Mouse (Mus musculus): ENCODE measurements around the gene Mpeg1. TPM values are rescaled to one million over a fixed set of nuclear protein-coding genes. Genes with fewer than 3 reads are reported as not detected.

Gene Mpeg1
- polyA plus RNA-seq, 1 experiment from 2014 or later: 0.17 TPM

- Histone ChIP-seq H3K4me1 (no peaks in the 10 kb centered on the region; the same call in 1 of the 2 replicates), H3K36me3 (replicated peaks) (peaks cover 82% of the 10 kb centered on the region), H3K9me3 (no peaks in the 10 kb centered on the region), H3K27ac (replicated peaks) (no peak overlapping the region), H3K27me3 (replicated peaks; ENCODE audit: low read depth, poor library complexity, severe bottlenecking) (no peaks in the 10 kb centered on the region), H3K4me3 (no peak overlapping the region)
- WGBS: 76% methylated on average over 3 of the region's 3 CpGs
- DNase-seq (ENCODE audit: low spot score): no peak
Observed at GRCm38 (mm10) chr19:12471866-12472265, 11.3 kb downstream of the Mpeg1 start.

- Histone ChIP-seq H3K36me3 (replicated peaks) (peaks cover 83% of the 10 kb centered on the region), H3K9me3 (no peaks in the 10 kb centered on the region), H3K4me3 (no peak overlapping the region), H3K27ac (replicated peaks) (no peak overlapping the region; the same call in 1 of the 2 replicates), H3K27me3 (replicated peaks; ENCODE audit: low read depth, poor library complexity, severe bottlenecking) (no peaks in the 10 kb centered on the region), H3K4me1 (no peaks in the 10 kb centered on the region; the same call in 1 of the 2 replicates)
- no peak for DNase-seq (ENCODE audit: low spot score)
- WGBS: 89% methylated on average over 5 of the region's 5 CpGs
Observed at GRCm38 (mm10) chr19:12472381-12472976, 11.9 kb downstream of the Mpeg1 start.

GRCm38 (mm10) chr19:12473201-12473641, 12.6 kb downstream of the Mpeg1 start:
- no peaks in the 10 kb centered on the region; the same call in 1 of the 2 replicates for H3K4me1 ChIP-seq
- H3K4me3 ChIP-seq: no peak overlapping the region
- 62% methylated on average over 4 of the region's 4 CpGs for WGBS
- peaks cover 83% of the 10 kb centered on the region for H3K36me3 ChIP-seq (replicated peaks)
- DNase-seq (ENCODE audit: low spot score): no peak
- H3K9me3 ChIP-seq: no peaks in the 10 kb centered on the region
- no peaks in the 10 kb centered on the region for H3K27me3 ChIP-seq (replicated peaks; ENCODE audit: low read depth, poor library complexity, severe bottlenecking)
- no peak overlapping the region for H3K27ac ChIP-seq (replicated peaks)

GRCm38 (mm10) chr19:12473951-12474350, 13.4 kb downstream of the Mpeg1 start:
- H3K4me1 ChIP-seq: no peaks in the 10 kb centered on the region; the same call in 1 of the 2 replicates
- H3K27ac ChIP-seq (replicated peaks): no peak overlapping the region
- H3K4me3 ChIP-seq: no peak overlapping the region
- no peaks in the 10 kb centered on the region for H3K9me3 ChIP-seq
- H3K27me3 ChIP-seq (replicated peaks; ENCODE audit: low read depth, poor library complexity, severe bottlenecking): no peaks in the 10 kb centered on the region
- peaks cover 83% of the 10 kb centered on the region for H3K36me3 ChIP-seq (replicated peaks)
- DNase-seq (ENCODE audit: low spot score): no peak
- 97% methylated on average over 4 of the region's 4 CpGs for WGBS

- Histone ChIP-seq H3K27ac (replicated peaks) (no peak overlapping the region), H3K36me3 (replicated peaks) (peaks cover 88% of the 10 kb centered on the region), H3K27me3 (replicated peaks; ENCODE audit: low read depth, poor library complexity, severe bottlenecking) (no peaks in the 10 kb centered on the region), H3K4me3 (no peak overlapping the region), H3K9me3 (no peaks in the 10 kb centered on the region), H3K4me1 (no peaks in the 10 kb centered on the region; the same call in 1 of the 2 replicates)
- WGBS: 89% methylated on average over 15 of the region's 15 CpGs
- no peak for DNase-seq (ENCODE audit: low spot score)
Observed at GRCm38 (mm10) chr19:12475380-12476250, 15.0 kb downstream of the Mpeg1 start.

GRCm38 (mm10) chr19:12476721-12477270, 16.2 kb downstream of the Mpeg1 start:
- Histone ChIP-seq H3K9me3 (no peaks in the 10 kb centered on the region), H3K36me3 (replicated peaks) (peaks cover 91% of the 10 kb centered on the region), H3K27me3 (replicated peaks; ENCODE audit: low read depth, poor library complexity, severe bottlenecking) (no peaks in the 10 kb centered on the region), H3K4me1 (no peaks in the 10 kb centered on the region; the same call in 1 of the 2 replicates), H3K27ac (replicated peaks) (no peak overlapping the region), H3K4me3 (no peak overlapping the region)
- WGBS: 79% methylated on average over 5 of the region's 5 CpGs
- no peak for DNase-seq (ENCODE audit: low spot score)

- H3K27ac ChIP-seq (replicated peaks): no peak overlapping the region
- peaks cover 92% of the 10 kb centered on the region for H3K36me3 ChIP-seq (replicated peaks)
- 92% methylated on average over 6 of the region's 6 CpGs for WGBS
- no peaks in the 10 kb centered on the region for H3K9me3 ChIP-seq
- H3K4me1 ChIP-seq: no peaks in the 10 kb centered on the region
- H3K27me3 ChIP-seq (replicated peaks; ENCODE audit: low read depth, poor library complexity, severe bottlenecking): no peaks in the 10 kb centered on the region
- no peak overlapping the region for H3K4me3 ChIP-seq
- DNase-seq (ENCODE audit: low spot score): no peak
Observed at GRCm38 (mm10) chr19:12478369-12478768, 17.8 kb downstream of the Mpeg1 start.

DNA sequence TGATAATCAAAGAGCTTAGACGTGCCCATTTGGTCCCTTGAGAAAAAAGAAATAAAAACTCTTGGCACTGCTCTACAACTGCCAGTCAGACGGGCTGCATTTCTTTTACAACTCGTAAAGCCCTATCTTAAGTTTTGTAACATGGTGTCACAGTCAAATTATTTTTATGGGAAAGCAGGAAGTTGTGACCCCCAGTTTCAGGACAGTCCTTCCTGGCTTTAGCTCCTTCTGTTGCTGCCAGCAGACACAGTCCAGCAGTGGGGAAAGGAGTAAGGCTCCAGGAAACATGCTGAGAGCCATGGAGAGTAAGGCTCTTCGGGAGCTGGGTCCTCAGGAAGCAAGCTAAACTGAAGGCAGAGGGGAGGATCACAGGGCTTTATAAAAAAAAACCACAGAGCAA, 23.2 kb downstream of the Mpeg1 start:
- Histone ChIP-seq H3K4me3 (no peak overlapping the region), H3K27me3 (replicated peaks; ENCODE audit: low read depth, poor library complexity, severe bottlenecking) (no peaks in the 10 kb centered on the region), H3K36me3 (replicated peaks) (peaks cover 81% of the 10 kb centered on the region), H3K9me3 (no peaks in the 10 kb centered on the region), H3K27ac (replicated peaks) (no peak overlapping the region), H3K4me1 (peaks cover 14% of the 10 kb centered on the region)
- WGBS: 85% methylated on average over 4 of the region's 4 CpGs
- no peak for DNase-seq (ENCODE audit: low spot score)

GRCm38 (mm10) chr19:12484210-12484609, 23.6 kb downstream of the Mpeg1 start:
- WGBS: 88% methylated on average over 4 of the region's 4 CpGs
- H3K4me3 ChIP-seq: no peak overlapping the region
- peaks cover 77% of the 10 kb centered on the region for H3K36me3 ChIP-seq (replicated peaks)
- no peaks in the 10 kb centered on the region for H3K27me3 ChIP-seq (replicated peaks; ENCODE audit: low read depth, poor library complexity, severe bottlenecking)
- peaks cover 18% of the 10 kb centered on the region for H3K4me1 ChIP-seq
- DNase-seq (ENCODE audit: low spot score): no peak
- H3K27ac ChIP-seq (replicated peaks): no peak overlapping the region
- no peaks in the 10 kb centered on the region for H3K9me3 ChIP-seq

DNA sequence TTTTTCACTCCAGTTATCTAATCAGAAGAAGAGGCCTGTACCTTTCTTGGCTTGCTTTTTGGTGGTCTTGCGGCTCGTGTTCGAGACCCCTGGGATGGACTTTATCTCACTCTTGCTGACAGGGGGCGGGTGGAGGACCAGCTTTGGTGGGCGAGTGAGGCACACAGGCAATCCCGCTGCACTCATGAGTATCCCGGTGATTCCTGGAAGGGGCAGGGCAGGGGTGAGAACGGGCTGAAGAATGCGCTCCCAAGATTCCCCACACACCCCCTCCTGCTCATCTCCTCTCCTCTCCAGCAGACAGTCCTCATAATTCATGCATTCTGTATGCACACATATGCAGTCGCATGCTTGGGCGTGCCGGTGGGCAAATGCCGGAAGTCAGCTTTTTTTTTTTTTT, 24.6 kb downstream of the Mpeg1 start:
- H3K27me3 ChIP-seq (replicated peaks; ENCODE audit: low read depth, poor library complexity, severe bottlenecking): no peaks in the 10 kb centered on the region
- H3K36me3 ChIP-seq (replicated peaks): peaks cover 70% of the 10 kb centered on the region
- H3K9me3 ChIP-seq: no peaks in the 10 kb centered on the region
- WGBS: 91% methylated on average over 13 of the region's 13 CpGs
- no peak for DNase-seq (ENCODE audit: low spot score)
- peaks cover 23% of the 10 kb centered on the region for H3K4me1 ChIP-seq
- no peak overlapping the region for H3K4me3 ChIP-seq
- H3K27ac ChIP-seq (replicated peaks): no peak overlapping the region

- no peak for DNase-seq (ENCODE audit: low spot score)
- Histone ChIP-seq H3K9me3 (no peaks in the 10 kb centered on the region), H3K4me1 (peaks cover 23% of the 10 kb centered on the region), H3K27me3 (replicated peaks; ENCODE audit: low read depth, poor library complexity, severe bottlenecking) (no peaks in the 10 kb centered on the region), H3K4me3 (no peak overlapping the region), H3K36me3 (replicated peaks) (peaks cover 70% of the 10 kb centered on the region), H3K27ac (replicated peaks) (no peak overlapping the region)
- 85% methylated on average over 3 of the region's 3 CpGs for WGBS
Observed at GRCm38 (mm10) chr19:12485631-12486030, 25.1 kb downstream of the Mpeg1 start.

GRCm38 (mm10) chr19:12486875-12487274, 26.3 kb downstream of the Mpeg1 start:
- Histone ChIP-seq H3K9me3 (no peaks in the 10 kb centered on the region), H3K27me3 (replicated peaks; ENCODE audit: low read depth, poor library complexity, severe bottlenecking) (no peaks in the 10 kb centered on the region), H3K36me3 (replicated peaks) (peaks cover 70% of the 10 kb centered on the region), H3K4me1 (peaks cover 32% of the 10 kb centered on the region), H3K27ac (replicated peaks) (no peak overlapping the region; the same call in 1 of the 2 replicates), H3K4me3 (no peak overlapping the region)
- no peak for DNase-seq (ENCODE audit: low spot score)
- 87% methylated on average over 6 of the region's 6 CpGs for WGBS

Data from embryonic facial prominence, embryonic 10.5 days (tissue).